Mouse (Mus musculus) small intestine, adult 2 months (tissue): ENCODE data around the gene Ecd.

Source experiments
- CTCF ChIP-seq: fragments of 200-500 bp; IDR thresholded peaks from 2 replicates; pipeline ENCODE4 v1.5.1; 2012; ENCODE audit warnings: low read depth, mild to moderate bottlenecking, control low read depth, inconsistent platforms, low read length, moderate library complexity, mixed read lengths; ENCODE audit not compliant: insufficient replicate concordance, insufficient read length; ENCODE audit errors: extremely low read depth
- POLR2A ChIP-seq: fragments of 200-500 bp; IDR thresholded peaks from 2 replicates; pipeline ENCODE4 v1.6.1; 2012; ENCODE audit warnings: low read depth, mild to moderate bottlenecking, control low read depth, inconsistent platforms, low read length, moderate library complexity

- TF ChIP-seq POLR2A, result no peak
- no peak for TF ChIP-seq CTCF
Measured at GRCm38 (mm10) chr14:20291391-20291790, 56.5 kb downstream of the Ecd start.
